Mouse (Mus musculus): Measurements from ENCODE around the gene Bola1.
"Not testable (repeated sequence)": the region's sequence is repeated elsewhere in the genome, so short reads cannot be mapped to it uniquely, and the experiment has no call there.

Gene Bola1

GRCm38 (mm10) chr3:96221640-96222038 is 2.1 kb upstream of the Bola1 start:
- DNase-seq, result no peak

DNA sequence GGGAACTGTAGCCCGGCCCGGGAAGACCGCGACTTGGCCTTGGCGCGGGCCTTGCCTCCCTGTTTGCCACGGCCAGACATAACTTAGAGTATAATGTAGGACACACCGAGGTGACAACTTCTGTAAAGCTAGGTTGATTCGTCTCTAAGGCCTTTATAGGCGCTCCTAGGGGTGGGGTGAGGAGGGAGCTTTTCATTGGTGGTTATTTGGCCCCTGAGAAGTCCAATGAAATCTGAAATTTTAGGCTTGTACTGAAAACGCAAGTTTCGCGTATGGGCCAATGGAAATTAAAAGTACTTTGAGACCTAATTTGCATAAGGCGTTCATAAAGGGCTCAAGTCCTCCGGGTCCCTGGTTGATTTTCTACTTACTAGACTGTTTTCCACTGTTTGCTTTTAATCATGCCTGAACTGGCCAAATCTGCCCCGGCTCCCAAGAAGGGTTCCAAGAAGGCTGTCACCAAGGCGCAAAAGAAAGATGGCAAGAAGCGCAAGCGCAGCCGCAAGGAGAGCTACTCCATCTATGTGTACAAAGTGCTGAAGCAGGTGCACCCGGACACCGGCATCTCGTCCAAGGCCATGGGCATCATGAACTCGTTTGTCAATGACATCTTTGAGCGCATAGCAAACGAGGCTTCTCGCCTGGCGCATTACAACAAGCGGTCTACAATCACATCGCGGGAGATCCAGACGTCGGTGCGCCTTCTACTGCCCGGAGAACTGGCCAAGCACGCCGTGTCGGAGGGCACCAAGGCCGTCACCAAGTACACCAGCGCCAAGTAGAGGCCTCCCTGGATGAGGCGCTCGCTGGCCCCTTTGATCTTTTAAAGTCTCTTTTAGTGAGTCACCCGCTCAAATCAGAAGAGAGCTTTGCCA is 1.5 kb upstream of the Bola1 start, which contains the start of the genes Hist2h2ac and Hist2h2be:
Gene Hist2h2ac (minus strand): TSS at position 116 of the 875 bp plus-strand sequence.
Gene Hist2h2be (plus strand): TSS at position 355 of the 875 bp plus-strand sequence.
- DNase-seq, result peak; percentile 42

- DNase-seq, result peak; percentile 50
Observed at GRCm38 (mm10) chr3:96220131-96220764, 739 bp upstream of the Bola1 start.

DNA sequence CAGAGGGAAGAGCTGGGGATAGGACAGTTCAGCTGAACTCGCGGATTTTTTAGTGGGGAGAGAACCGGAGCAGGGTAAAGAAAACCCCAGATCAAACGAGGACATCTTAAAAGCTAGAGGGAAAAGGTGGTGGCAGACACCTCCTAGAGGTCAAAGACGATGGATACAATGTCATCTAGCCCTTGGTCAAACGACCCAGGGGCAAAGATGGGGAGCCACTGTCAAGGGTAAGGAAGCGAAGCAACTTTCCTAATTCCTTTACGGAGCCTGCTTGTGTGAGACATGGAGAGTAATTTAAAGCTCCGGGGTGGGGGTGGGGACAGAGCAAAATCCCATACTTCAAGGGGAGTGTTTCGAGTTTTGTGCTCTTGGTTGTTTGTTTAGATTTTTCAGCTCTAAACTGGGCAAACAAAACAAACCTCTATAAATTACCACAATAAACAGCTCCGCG is 293 bp downstream of the Bola1 start:
- DNase-seq, result no peak

- DNase-seq, result no peak
Observed at GRCm38 (mm10) chr3:96209242-96209641, 10.3 kb downstream of the Bola1 start.

GRCm38 (mm10) chr3:96207819-96208218 is 11.7 kb downstream of the Bola1 start:
- DNase-seq, result no peak

- DNase-seq, result no peak
Observed at GRCm38 (mm10) chr3:96199731-96200130, 19.8 kb downstream of the Bola1 start.

GRCm38 (mm10) chr3:96198601-96199251 is 20.8 kb downstream of the Bola1 start:
- not testable (repeated sequence) for DNase-seq

DNA sequence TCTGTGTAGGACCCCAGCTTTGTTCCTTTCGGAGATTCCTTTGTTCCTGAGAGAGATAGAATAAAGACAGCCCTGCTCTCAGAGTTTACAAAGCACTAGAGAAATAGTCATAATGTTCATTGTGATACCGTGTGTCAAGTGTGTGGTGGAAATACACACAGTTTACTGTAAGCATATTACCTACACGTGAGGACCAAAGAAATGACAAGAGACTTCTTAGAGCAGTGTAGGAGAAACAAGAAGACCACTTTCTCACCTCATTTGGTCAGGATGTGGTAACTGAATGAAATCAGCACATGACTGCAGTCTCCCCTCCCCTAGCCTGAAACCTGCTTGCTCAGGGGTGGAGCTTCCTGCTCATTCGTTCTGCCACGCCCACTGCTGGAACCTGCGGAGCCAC is 21.3 kb downstream of the Bola1 start:
- no peak for DNase-seq

- peak; percentile 91 for DNase-seq
Observed at GRCm38 (mm10) chr3:96197129-96197749, 22.3 kb downstream of the Bola1 start.

DNA sequence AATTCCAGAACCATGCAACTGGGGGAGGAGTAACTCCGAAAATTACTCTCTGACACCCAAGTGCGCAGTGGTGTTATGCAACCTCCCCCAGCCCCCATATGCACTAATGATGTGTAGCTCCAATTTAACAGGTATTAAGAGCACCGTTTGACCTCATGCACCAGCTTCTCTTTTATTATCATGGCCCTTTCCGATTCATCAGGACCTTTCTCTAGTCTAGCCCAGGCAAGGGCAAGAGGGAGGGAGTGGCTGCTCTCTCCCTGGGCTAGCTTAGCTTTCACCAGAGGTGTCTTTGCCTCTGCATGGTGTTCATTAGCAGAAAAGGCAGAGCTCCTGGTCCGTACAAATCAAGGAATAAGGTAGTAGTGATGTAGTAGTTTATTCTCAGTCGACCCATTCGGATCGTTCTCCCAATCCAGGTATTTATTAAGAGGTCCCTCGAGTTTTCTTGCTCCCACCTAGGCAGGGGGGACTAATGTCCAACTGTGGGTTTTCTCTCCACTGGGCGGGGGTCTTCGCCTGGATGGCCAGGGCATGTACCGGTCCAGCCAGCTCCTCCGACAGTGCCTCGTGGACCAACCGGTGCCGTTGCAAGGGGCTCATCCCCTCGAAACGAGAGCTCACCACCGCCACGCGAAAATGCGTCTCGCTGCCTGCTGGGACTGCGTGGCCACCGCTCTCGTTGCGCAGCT is 22.9 kb downstream of the Bola1 start:
- DNase-seq, result no peak

DNA sequence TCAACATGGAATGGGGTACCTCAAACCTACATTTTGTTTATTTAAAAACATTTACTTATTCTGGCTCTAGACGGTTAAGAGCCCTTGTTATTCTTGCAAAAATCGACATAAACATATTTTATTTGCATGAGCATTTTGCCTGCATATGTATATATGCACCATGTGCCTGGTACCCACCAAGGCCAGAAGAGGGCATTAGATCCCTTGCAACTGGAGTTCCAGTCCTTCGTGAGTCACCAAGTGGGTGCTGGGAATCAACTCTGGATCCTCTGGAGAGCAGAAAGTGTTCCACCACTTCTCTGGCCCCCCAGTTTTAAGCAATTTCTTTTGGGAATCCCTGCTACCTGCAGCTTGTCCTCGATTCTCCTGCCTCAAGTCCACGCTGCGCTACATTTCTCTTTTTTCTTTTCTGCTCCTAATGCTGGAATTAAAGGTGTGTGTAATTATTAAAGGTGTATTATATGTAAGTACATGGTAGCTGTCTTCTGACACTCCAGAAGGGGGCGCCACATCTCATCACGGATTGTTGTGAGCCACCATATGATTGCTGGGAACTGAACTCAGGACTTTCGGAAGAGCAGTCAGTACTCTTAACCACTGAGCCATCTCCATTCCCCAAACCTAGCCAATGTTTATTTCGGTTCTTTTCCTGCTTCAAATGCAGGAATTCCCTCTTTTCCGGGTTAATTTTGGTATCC is 23.7 kb downstream of the Bola1 start:
- DNase-seq, result no peak

DNA sequence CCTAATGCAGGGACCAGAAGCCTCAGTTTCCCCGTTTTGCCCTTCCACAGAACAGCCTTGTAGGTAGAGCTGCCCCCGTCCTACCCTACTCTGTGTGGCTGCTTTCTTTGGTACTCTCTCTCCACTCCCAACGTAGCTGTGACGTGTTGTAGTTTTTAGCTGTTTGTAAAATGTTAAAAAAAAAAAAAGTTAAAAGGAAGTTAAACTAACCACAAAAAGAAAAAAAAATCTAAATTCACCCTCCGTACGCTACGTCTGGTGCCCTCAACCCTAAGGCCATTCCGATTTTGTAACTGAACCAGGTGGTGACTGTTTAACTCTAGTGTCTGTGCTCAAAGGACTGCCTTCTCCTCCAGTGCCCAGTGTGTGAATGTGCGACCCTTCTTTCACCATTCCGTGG is 24.5 kb downstream of the Bola1 start:
- DNase-seq, result no peak

GRCm38 (mm10) chr3:96192977-96193376 is 26.5 kb downstream of the Bola1 start:
- no peak for DNase-seq

DNA sequence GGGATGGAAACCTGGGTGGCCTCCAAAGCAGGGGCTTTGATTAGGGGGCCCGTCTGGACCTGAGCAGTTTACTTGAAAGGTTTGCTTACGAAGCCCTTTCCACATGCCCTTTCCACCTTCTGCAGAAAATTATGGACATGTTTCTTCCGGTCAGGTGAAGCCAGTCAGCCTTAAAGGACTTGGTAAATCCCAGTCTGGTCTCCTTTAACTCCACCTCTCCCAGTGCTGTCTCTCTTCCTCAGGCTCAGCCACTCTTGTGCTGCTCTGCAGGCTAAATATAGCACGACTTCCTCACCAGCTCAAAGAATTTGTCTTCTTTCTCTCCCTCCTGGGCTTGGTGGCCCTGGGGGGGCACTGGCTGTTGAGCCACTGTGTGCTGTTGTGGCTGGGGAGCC is 37.1 kb downstream of the Bola1 start:
- no peak for DNase-seq

DNA sequence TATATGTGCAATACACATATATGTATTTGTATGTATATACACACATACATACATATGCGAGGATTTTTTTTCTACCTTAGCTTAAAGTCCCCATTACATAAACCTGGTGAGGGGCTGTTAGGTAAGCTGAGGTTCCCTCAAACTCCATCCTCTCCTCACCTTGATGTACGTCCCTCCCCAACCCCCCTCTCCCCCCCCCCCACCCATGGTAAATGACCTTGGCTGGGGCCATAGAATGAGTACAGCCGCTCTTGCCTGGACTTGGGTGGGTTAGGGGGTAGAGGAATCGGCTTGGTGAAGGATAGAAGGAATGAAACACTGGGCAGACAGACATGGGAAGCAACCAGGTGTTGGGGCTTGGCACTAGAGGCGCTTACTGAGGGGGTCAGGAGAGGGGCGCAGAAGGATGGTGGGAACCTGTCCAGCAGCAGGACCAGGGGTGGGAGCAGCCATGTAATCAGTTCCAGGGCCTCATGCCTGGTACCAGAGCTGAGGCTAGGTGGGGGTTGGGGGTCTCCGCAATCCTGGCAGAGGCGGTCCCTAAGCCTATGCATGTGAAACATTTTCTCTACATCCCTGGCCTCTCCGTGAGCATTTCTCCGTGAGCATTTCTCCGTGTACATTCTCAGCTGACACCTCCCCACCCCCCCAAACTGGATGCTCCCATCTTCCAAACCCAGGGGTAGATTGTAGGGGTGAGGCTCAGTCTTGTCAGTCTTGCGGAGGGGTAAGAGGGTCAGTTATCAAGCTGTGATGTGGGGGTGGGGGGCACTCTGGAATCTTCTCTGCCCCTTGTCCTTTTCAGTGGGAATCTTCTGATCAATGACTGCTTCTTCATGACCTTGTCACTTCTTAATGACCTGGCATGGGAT is 37.8 kb downstream of the Bola1 start:
- peak; percentile 48 for DNase-seq

DNA sequence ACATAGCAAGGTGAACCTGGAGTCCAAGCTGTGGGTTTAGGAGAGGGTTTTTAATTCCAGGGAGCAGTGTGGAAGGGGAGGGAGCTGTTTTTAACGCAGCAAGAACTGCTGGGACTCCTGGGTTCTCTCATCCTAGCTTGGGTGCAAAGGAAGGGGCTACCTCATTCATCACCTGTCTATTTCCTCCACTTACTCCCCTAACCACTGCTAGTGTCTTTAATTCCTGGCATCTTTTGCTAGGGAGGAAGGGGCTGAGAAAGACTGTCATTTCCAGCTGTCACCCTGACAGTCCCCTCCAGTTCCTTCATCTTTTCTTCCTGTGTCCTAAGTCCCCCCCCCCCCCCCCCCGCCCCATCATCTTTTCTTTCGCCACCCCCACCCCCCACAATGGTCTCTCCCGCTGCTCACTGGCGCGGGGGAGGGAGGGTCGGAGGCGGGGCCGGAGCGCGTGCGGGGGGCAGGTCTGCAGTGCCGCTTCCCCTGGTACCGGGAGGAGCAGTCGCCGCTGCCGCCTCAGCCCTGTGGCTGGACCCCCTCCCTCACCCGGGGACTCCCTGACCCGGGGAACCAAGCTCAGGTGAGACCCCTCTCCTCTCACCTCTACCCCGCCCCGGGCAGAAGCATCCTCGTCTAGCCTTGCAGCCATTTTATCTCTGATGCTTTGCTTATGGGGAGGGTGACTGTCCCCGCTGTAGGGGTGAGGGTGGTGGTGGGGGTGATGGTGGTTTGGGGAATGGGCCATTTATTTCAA is 38.6 kb downstream of the Bola1 start, which contains the start of gene Sv2a:
Gene Sv2a (plus strand): TSS at position 425 of the 751 bp plus-strand sequence.
- peak; percentile 82 for DNase-seq

DNA sequence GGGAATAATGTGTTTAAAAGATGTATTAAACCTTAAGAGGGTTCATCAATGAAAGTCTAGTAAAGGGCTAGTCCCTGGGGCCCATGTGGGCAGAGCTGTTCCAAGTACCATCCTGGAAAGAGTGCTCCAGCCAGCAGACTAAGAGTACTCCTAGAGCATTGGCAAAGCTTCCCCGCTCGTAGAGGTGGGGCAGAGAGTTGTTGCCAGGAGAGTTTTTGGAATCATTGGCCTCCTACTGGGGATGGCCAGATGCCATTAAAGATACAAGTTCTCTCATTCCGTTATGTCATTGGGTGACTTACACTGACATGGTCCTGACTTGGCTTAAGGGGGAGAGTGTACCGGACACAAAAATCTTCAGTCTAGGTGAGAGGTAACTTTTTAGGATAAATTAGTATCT is 40.0 kb downstream of the Bola1 start:
- DNase-seq, result no peak

DNA sequence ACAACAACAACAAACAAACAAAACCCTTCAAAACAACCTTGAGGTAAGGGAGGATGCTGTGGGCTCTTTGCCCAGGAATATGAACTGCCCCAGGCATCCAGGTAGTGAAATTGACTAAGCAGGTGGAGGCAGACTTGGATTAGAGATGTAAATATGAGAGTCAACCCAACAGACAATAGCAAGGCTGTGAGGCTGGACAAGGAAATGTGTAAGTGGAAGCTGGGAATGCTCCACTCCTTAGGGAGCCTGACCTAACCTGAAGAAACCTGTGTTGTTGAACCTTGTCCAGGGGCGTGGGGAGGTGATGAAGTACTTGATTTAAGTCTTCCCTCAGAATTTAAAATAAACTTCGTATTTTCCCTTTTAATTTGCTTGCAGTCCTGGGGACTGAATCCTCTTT is 40.6 kb downstream of the Bola1 start:
- DNase-seq, result no peak

DNA sequence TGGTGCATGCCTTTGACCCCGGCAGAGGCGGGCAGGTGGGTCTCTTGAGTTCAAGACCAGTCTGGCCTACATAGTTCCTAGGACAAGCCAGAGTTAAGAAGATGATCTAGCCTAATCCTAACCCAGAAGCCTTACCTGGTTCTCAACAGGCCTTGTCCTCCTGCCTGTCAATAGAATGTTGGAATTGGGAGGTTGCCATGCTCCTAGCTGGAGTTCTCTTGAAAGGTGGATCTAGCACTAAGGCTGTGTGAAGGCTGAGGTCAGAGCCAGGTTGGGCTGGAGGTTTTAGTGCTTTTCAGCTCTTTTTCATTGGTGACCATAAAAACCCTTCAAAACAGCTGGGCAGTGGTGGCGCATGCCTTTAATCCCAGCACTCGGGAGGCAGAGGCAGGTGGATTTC is 41.1 kb downstream of the Bola1 start:
- no peak for DNase-seq

Data from right cerebral cortex, postnatal 14 days (tissue).